Mouse (Mus musculus) lung, adult 2 months (tissue): ENCODE measurements around the gene Prr14l.

Experiments used
- CTCF ChIP-seq: fragments of 200-500 bp; IDR thresholded peaks from 2 replicates; pipeline ENCODE4 v1.5.1; 2011; ENCODE audit warnings: mild to moderate bottlenecking, low read length, control low read depth; ENCODE audit not compliant: insufficient read depth
- POLR2A ChIP-seq: fragments of 200-500 bp; IDR thresholded peaks from 2 replicates; pipeline ENCODE4 v1.6.1; 2011; ENCODE audit warnings: low read depth, mild to moderate bottlenecking, control low read depth, low read length, borderline replicate concordance; ENCODE audit errors: extremely low read depth

DNA sequence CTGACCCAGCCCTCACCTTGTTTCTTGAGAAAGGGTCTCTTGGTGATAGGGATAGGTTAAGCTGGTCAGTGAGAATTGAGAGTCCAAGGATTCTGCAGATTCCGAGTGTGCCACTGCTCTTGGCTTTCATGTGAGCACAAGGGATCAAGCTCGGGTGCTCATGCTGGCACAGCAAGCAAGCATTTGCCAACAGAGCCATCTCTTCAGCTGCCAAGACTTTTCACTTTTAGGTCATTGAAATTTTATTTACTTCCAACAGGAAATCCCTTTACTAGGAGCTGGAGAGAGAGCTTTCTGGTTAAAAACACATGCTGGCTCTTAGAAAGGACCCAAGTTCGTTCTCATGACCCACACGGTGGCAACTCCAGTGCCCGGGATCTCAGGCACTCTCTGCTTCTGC, 17.1 kb downstream of the Prr14l start:
- no peak for TF ChIP-seq CTCF
- TF ChIP-seq POLR2A: no peak
